Mouse (Mus musculus) hematopoietic stem cell, adult 5-6 weeks (primary cell): ENCODE results near the gene Casp14. TPM values are rescaled to one million over a fixed set of nuclear protein-coding genes. Genes with fewer than 3 reads are reported as not detected.
"Not testable (repeated sequence)": the region's sequence is repeated elsewhere in the genome, so short reads cannot be mapped to it uniquely, and the experiment has no call there.

ENCODE experiments used
- ATAC-seq, 2 experiments: fragments of 125-278 bp in 1 of 2; replicated peaks in 1 of 2; 2 replicates each; pipeline ENCODE4 v1.8.0; 2016 to 2017; ENCODE audit warnings: inconsistent platforms in 2 of 2, mild to moderate bottlenecking in 2 of 2, moderate number of reproducible peaks in 2 of 2, low read depth in 1 of 2, moderate TSS enrichment in 1 of 2; ENCODE audit not compliant: low FRiP score in 2 of 2, poor library complexity in 2 of 2, severe bottlenecking in 2 of 2, insufficient read depth in 1 of 2, low TSS enrichment in 1 of 2
- total RNA-seq: library from RNA; stranded (forward); fragments of 172-1452, 232-1000 nt; gene quantifications from 2 replicates; pipeline ENCODE4 v1.2.3, GENCODE M21; 2017

Gene Casp14
- total RNA-seq, 1 experiment from 2014 or later, result not detected

- no peak for ATAC-seq
These were observed 7.4 kb downstream of the Casp14 start for GRCm38 (mm10) chr10:78710706-78711105.

- no peak for ATAC-seq
These were observed 17.2 kb downstream of the Casp14 start for GRCm38 (mm10) chr10:78700881-78701280.

- no peak for ATAC-seq
These were observed 28.1 kb downstream of the Casp14 start for GRCm38 (mm10) chr10:78689973-78690372.

GRCm38 (mm10) chr10:78686995-78687577, 31.0 kb downstream of the Casp14 start:
- no peak for ATAC-seq

- ATAC-seq, result not testable (repeated sequence)
These were observed 48.0 kb downstream of the Casp14 start for GRCm38 (mm10) chr10:78670121-78670520.

GRCm38 (mm10) chr10:78666696-78667095, 51.4 kb downstream of the Casp14 start:
- not testable (repeated sequence) for ATAC-seq

GRCm38 (mm10) chr10:78664546-78664945, 53.5 kb downstream of the Casp14 start:
- no peak for ATAC-seq

Other genes starting within 250 kb of the Casp14 start
- not detected in 2 replicates for gene Olfr1358, start 200.9 kb downstream of the Casp14 start, total RNA-seq
- 14.7 and 19.3 TPM in 2 replicates for gene Ilvbl, start 143.9 kb downstream of the Casp14 start, total RNA-seq
- gene Syde1, start 126.3 kb downstream of the Casp14 start, total RNA-seq, result 4.9 and 6.8 TPM in 2 replicates
- not detected in 2 replicates for gene Olfr1357, start 100.2 kb downstream of the Casp14 start, total RNA-seq
- not detected in 2 replicates for gene Ccdc105, start 34.8 kb upstream of the Casp14 start, total RNA-seq
- not detected in 2 replicates for gene Slc1a6, start 62.2 kb upstream of the Casp14 start, total RNA-seq
- not detected in 2 replicates for gene Olfr1356, start 133.9 kb upstream of the Casp14 start, total RNA-seq
- gene Olfr1355, start 157.2 kb upstream of the Casp14 start, total RNA-seq, result not detected in 2 replicates
- gene Olfr1354, start 194.9 kb upstream of the Casp14 start, total RNA-seq, result not detected in 2 replicates
- gene Olfr8, start 232.3 kb upstream of the Casp14 start, total RNA-seq, result not detected in 2 replicates
- not detected in 2 replicates for gene Olfr1353, start 245.0 kb upstream of the Casp14 start, total RNA-seq